Mouse (Mus musculus) spleen, adult 2 months (tissue): ENCODE data around the gene Prph2. TPM values are rescaled to one million over a fixed set of nuclear protein-coding genes. Genes with fewer than 3 reads are reported as not detected.

Experiments used
- DNase-seq, 2 experiments: peaks; one replicate each; pipeline versions ENCODE4 v3.0.0 to v3.0.0-alpha.2; 2012 to 2021; ENCODE audit warnings: low spot score in 2 of 2, low read depth in 1 of 2
- H3K27ac ChIP-seq: fragments of 200-500 bp; 2 replicates; pipeline ENCODE4 v1.5.1; 2012; ENCODE audit warnings: low read length, inconsistent platforms; ENCODE audit not compliant: insufficient read depth
- H3K27me3 ChIP-seq: fragments of 200-500 bp; 2 replicates; pipeline ENCODE4 v1.6.1; 2012; ENCODE audit warnings: mild to moderate bottlenecking, moderate library complexity, low read length, inconsistent platforms; ENCODE audit not compliant: control insufficient read depth, insufficient read depth
- H3K36me3 ChIP-seq: fragments of 200-500 bp; 2 replicates; pipeline ENCODE4 v1.6.1; 2012; ENCODE audit warnings: mild to moderate bottlenecking, low read length, inconsistent platforms; ENCODE audit not compliant: control insufficient read depth, insufficient read depth
- H3K4me1 ChIP-seq: fragments of 200-500 bp; 2 replicates; pipeline ENCODE4 v1.6.1; 2011; ENCODE audit warnings: inconsistent platforms; ENCODE audit not compliant: control insufficient read depth, insufficient read depth, insufficient read length
- H3K4me3 ChIP-seq: fragments of 200-500 bp; 2 replicates; pipeline ENCODE4 v1.5.1; 2011; ENCODE audit warnings: mild to moderate bottlenecking, inconsistent platforms; ENCODE audit not compliant: insufficient read depth, insufficient read length; ENCODE audit errors: extremely low read depth
- CTCF ChIP-seq: fragments of 200-500 bp; IDR thresholded peaks from 2 replicates; pipeline ENCODE4 v1.5.1; 2011; ENCODE audit warnings: mild to moderate bottlenecking, inconsistent platforms; ENCODE audit not compliant: insufficient read depth, insufficient read length, insufficient replicate concordance; ENCODE audit errors: extremely low read depth
- POLR2A ChIP-seq: fragments of 200-500 bp; IDR thresholded peaks from 2 replicates; pipeline ENCODE4 v1.6.1; 2011; ENCODE audit warnings: low read depth, low read length, inconsistent platforms
- WGBS: fragments of 180-500 bp; shearing (Covaris S2); methylation state at CpG from one replicate; pipeline ENCODE4 v1.1.7; 2018; 5-methylcytosine and 5-hydroxymethylcytosine counted together
- polyA plus RNA-seq: library from polyadenylated mRNA; depleted of rRNA; stranded (reverse); fragments of >200 nt; gene quantifications from 2 replicates; pipeline ENCODE4 v1.2.3, GENCODE M21; 2012

Gene Prph2
- polyA plus RNA-seq, 1 experiment: not detected

DNA sequence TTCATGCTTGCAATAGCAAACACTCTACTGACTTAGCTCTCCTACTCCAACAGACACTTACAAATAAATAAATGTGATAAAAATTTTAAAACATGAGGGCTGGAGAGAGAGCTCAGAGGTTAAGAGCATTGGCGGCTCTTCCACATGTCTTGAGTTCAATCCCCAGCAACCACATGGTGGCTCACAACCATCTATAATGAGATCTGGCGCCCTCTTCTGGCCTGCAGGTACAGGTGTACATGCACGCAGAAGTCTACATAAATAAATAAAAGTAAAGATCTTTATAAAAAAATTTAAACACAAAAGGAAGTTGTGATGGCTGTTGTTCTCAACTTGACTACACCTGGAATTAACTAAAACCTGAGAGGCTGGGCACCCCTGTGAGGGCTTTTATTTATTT is 34.6 kb upstream of the Prph2 start:
- Histone ChIP-seq H3K4me1 (peaks cover 6% of the 10 kb centered on the region; the same call in 1 of the 2 replicates), H3K27ac (no peak overlapping the region), H3K4me3 (no peak overlapping the region), H3K27me3 (no peaks in the 10 kb centered on the region), H3K36me3 (no peaks in the 10 kb centered on the region)
- WGBS: 68% methylated on average over 3 of the region's 3 CpGs
- TF ChIP-seq CTCF: peak; percentile 35; the same call in 1 of the 2 replicates
- no peak for TF ChIP-seq POLR2A
- no peak for DNase-seq

DNA sequence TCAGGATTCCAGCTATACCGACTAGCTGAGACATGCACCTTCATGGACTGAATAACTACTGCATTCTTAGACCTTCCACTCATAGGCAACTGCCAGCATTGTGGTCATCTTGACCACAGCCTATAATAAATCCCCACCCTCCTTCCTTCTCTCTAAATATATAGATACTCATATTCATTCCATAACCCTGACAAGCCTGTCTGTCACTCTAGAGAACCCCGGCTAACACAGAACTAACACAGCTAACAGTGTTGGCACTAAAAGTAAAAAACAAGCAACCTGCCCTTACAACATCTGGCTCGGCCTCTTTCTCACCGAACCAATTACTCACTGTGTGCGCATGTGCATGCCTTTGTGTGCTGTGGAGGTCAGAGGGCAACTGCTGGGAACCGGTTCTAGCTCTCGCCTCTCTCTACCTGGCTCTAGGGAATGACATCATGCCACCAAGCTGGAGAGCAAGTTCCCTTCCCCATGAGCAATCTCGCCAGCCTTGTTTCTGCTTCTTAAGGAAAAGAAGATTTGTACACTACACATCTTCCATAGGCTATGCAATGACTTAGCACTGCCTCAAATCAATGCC is 33.8 kb upstream of the Prph2 start:
- no peak for DNase-seq
- H3K27ac ChIP-seq: no peak overlapping the region
- no peak for TF ChIP-seq POLR2A
- no peaks in the 10 kb centered on the region; the same call in 1 of the 2 replicates for H3K4me1 ChIP-seq
- WGBS: 94% methylated on average over 8 of the region's 8 CpGs
- no peaks in the 10 kb centered on the region for H3K36me3 ChIP-seq
- H3K4me3 ChIP-seq: no peak overlapping the region
- H3K27me3 ChIP-seq: no peaks in the 10 kb centered on the region

DNA sequence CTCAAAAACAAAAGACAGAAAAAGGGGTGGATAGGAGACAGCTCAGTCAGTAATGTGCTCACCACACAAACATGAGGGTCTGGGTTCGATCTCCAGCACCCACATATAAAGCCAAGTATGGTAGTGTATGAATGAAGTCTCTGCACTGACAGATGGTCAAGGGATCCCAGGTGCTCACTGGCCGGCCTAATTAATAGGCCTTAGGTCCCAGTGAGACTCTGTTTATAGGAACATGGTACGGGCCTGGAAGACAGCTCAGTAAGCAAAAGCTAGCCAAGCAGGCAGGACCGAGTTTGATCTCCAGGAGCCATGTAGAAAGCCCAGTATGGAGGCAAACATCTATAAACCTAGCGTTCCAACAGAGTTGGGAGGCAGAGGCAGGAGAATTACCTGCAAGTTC is 33.2 kb upstream of the Prph2 start:
- Histone ChIP-seq H3K27ac (no peak overlapping the region), H3K4me3 (no peak overlapping the region), H3K4me1 (no peaks in the 10 kb centered on the region; the same call in 1 of the 2 replicates), H3K27me3 (no peaks in the 10 kb centered on the region), H3K36me3 (no peaks in the 10 kb centered on the region)
- 94% methylated on average over 5 of the region's 5 CpGs for WGBS
- TF ChIP-seq POLR2A (no peak), CTCF (no peak)
- no peak for DNase-seq

DNA sequence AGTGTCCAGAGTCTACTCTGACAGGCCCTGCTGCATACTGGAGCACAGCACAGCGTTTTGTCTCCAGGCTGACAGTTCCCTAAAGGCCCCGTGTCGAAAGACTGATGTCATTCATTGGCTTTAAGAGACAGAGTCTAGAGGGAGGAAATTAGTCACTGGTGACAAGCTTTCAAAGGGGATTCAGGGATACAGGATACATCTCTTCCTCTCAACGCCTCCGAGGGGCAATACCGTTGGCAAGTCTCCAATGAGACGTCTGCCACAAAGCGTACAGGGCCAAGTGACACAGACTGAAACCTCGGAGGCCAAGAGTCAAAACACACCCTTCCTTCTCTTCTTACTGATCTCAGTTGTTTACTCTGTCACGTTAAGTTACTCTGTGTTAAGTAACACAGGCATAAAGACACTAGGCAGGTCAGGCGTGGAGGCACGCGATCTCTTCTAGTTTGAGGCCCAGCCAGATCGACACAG is 30.4 kb upstream of the Prph2 start:
- Histone ChIP-seq H3K27me3 (no peaks in the 10 kb centered on the region), H3K4me1 (no peaks in the 10 kb centered on the region), H3K36me3 (no peaks in the 10 kb centered on the region), H3K4me3 (no peak overlapping the region), H3K27ac (no peak overlapping the region)
- 56% methylated on average over 14 of the region's 14 CpGs for WGBS
- no peak for TF ChIP-seq CTCF
- no peak for TF ChIP-seq POLR2A
- DNase-seq: no peak

DNA sequence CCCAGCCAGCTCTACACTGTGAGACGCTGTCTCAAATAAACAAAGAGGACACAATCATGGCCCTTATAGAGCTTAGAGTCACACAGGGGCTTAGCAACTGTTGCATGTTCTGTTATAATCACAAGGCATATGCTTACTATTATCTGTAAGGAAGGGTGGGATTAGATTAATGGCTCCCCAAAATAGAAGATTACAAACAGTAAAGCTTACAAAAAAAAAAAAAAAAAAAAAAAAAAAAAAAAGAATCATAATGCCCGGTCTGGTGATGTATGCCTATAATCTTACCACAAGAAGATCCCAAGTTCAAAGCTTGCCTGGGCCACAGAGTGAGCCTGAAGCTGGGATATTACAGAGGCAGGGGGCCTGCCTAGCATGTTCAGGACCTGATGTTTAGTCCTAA is 29.9 kb upstream of the Prph2 start:
- TF ChIP-seq POLR2A: no peak
- no peak for TF ChIP-seq CTCF
- WGBS: 77% methylated on average over 2 of the region's 2 CpGs
- Histone ChIP-seq H3K27ac (no peak overlapping the region), H3K27me3 (no peaks in the 10 kb centered on the region), H3K4me3 (no peak overlapping the region), H3K36me3 (no peaks in the 10 kb centered on the region), H3K4me1 (no peaks in the 10 kb centered on the region)
- DNase-seq: no peak

DNA sequence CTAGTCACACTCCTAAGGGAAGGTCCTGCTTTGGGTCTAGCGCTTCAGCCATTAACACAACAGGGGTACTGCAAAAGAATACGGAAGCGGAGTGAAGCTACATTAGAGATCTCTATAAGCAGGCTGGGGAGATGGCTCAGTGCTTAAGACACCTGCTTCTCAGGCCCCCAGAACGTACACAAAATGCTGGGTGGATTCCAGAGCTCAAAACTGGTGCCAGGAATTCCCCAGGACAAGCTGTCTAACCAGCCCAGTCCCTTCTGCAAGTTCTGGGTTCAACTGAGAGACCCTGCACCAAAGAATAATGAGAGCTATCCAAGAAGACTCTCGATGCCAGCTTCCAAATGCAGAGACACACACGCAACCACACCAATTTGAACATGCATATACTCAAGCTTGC is 28.5 kb upstream of the Prph2 start:
- H3K27ac ChIP-seq: no peak overlapping the region
- no peak for TF ChIP-seq CTCF
- TF ChIP-seq POLR2A: no peak
- no peaks in the 10 kb centered on the region for H3K27me3 ChIP-seq
- no peak for DNase-seq
- 90% methylated on average over 6 of the region's 6 CpGs for WGBS
- H3K4me3 ChIP-seq: no peak overlapping the region
- no peaks in the 10 kb centered on the region for H3K4me1 ChIP-seq
- no peaks in the 10 kb centered on the region for H3K36me3 ChIP-seq

DNA sequence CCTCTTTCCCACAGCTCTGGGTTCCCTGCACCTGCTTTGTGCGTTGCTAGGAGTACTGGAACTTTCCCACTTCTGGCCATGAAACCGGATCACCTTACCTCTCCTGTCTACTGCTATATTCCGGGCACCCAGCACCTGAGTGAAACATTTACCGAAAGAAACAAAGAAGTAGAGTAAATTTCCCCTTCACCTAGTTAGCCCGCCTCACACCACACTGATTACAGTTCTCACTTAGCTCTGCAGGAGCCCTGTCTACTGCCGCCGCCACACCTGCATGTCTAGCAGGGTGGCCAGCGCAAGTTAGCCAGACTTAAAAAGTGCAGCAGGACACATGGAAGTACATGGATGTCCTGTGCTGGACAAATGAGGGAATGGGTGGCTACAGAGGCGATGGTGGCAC is 27.2 kb upstream of the Prph2 start:
- TF ChIP-seq CTCF (no peak), POLR2A (no peak)
- no peak for DNase-seq
- H3K27ac ChIP-seq: no peak overlapping the region
- H3K4me3 ChIP-seq: no peak overlapping the region
- H3K27me3 ChIP-seq: no peaks in the 10 kb centered on the region
- no peaks in the 10 kb centered on the region for H3K36me3 ChIP-seq
- WGBS: 96% methylated on average over 9 of the region's 9 CpGs
- no peaks in the 10 kb centered on the region for H3K4me1 ChIP-seq

DNA sequence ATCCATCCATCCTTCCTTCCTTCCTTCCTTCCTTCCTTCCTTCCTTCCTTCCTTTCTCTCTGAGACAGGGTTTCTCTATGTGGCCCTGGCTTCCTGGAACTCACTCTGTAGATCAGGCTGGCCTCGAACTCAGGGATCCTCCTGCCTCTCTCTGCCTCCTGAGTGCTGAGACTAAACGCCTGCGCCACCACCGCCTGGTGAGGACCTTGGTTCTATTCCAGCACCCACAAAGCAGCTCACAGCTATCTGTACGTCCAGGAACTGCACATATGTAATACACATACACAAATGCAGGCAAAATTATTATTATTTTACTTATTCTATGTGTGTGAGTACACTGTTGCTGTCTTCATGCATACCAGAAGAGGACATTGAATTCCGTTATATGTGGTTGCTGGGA is 25.5 kb upstream of the Prph2 start:
- 87% methylated on average over 6 of the region's 6 CpGs for WGBS
- no peak for TF ChIP-seq CTCF
- no peak for TF ChIP-seq POLR2A
- Histone ChIP-seq H3K27ac (no peak overlapping the region), H3K4me3 (no peak overlapping the region), H3K36me3 (no peaks in the 10 kb centered on the region), H3K4me1 (no peaks in the 10 kb centered on the region), H3K27me3 (no peaks in the 10 kb centered on the region)
- no peak for DNase-seq
